Mouse (Mus musculus): ENCODE results near the gene Plekha6. TPM values are rescaled to one million over a fixed set of nuclear protein-coding genes. Genes with fewer than 3 reads are reported as not detected.

Plekha6 gene
- polyA plus RNA-seq, 1 experiment from 2014 or later: 28.5 TPM

DNA sequence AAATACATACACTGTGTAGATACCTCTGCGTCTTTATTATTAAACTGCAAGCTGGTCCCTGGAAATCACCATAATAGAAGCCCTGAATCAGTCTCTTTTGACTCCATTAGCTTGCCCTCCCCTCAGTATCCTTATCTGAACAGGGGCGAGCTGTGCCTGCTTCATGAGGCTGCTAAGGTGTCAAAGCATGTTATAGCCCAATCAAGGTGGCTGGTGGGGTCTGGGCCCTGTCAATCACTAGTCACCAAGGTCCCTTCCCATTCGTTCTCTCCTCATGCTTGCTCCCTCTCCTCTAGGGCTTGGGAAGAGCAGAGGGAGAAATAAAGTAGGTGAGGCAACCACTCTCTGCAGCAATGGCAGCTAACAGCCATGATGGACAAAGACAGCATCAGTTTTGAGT, 183.2 kb downstream of the Plekha6 start:
- Histone ChIP-seq H3K27ac (no peak overlapping the region), H3K9ac (replicated peaks) (no peak overlapping the region), H3K4me1 (replicated peaks) (peaks cover 12% of the 10 kb centered on the region), H3K4me2 (replicated peaks) (no peak overlapping the region), H3K27me3 (peaks cover 5% of the 10 kb centered on the region), H3K36me3 (no peaks in the 10 kb centered on the region), H3K4me3 (replicated peaks) (no peak overlapping the region), H3K9me3 (no peaks in the 10 kb centered on the region)
- 83% methylated on average over 3 of the region's 3 CpGs for WGBS
- ATAC-seq: no peak

DNA sequence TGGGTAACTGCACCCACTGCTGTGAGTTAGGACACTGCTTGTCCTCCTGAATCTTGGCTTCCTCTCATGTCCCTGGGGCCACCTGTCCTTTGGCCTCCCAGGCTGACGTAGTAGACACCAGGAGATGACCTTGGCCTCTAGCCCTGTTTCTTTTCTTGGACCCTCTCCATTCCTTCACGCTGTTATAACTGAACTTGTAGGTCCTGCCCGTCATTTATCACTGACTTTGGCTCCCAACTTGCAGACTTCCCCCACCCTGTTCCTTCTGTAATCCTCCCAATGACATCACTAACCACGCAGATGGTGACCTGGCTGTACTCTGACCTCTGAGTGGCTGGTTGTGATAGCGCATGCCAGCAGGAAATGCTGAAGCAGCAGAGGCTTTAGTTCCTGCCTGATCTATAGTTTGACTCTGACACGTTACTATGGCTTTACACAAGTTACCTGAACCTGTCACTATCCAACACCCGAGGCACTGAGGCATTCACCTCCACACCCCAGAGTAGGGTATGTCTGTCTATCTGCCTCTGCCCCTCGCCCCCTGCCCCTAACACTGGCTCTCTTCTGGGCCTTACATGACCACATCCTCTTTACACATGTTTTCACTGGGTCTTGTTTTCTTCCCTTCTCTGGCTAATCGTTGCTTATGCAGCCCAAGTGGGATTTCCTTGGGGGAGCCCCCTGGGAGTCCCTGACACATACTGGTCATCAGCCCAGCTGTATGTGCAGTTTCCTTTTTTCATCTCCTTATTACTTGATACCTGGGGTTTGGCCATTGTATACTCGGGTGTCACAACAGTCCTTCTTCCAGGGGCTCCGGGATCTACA, 183.9 kb downstream of the Plekha6 start:
- no peak overlapping the region for H3K4me2 ChIP-seq (replicated peaks)
- H3K9ac ChIP-seq (replicated peaks): no peak overlapping the region
- 81% methylated on average over 11 of the region's 11 CpGs for WGBS
- ATAC-seq: no peak
- peaks cover 14% of the 10 kb centered on the region for H3K4me1 ChIP-seq (replicated peaks)
- no peak overlapping the region for H3K27ac ChIP-seq
- no peak overlapping the region for H3K4me3 ChIP-seq (replicated peaks)
- no peaks in the 10 kb centered on the region for H3K9me3 ChIP-seq
- no peaks in the 10 kb centered on the region for H3K36me3 ChIP-seq
- peaks cover 10% of the 10 kb centered on the region for H3K27me3 ChIP-seq

DNA sequence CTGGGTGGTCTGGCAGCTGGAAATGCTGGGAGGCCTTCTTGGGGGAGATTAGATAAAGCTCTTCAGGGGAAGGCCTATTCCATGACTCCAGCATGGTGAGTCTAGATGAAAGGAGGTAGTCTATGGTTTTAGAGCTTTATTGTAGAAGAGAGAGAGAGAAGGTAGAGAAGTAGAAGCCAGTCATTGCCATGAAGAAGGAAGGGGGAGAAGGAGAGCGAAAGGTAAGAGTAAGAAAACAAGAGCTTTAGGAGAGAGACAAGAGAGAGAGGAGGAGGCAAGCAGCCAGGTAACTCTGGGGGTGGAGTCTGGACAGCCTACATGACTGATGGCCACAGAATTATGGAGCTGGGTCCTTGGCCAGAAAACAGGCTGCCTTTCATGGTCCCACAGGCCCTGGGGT, 186.2 kb downstream of the Plekha6 start, which contains the start of gene Ren1:
Gene Ren1, plus strand, starts transcription at position 301 of the 400 bp plus-strand sequence.
- no peak within 1 kb of the TSS for H3K27ac ChIP-seq

DNA sequence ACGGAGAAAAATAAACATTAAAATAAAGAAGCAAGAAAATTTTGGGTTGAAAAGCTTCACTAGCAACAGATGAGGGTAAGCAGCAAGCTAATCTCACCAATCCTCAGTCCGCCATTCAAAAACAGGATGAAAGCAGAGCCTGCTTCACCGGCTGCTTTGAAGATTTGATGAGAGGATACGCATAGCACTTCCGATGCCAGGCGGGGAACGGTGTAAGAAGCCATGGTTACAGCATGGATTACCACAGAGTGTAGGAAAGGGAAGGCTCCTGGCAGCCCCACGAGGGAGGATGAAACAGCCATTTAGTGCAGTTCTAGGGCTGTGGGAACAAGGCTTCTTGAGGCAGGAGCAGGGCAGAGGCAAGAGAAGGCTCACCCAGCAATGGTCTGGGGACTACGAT, 187.8 kb downstream of the Plekha6 start:
- Histone ChIP-seq H3K4me1 (replicated peaks) (peaks cover 18% of the 10 kb centered on the region), H3K9me3 (no peaks in the 10 kb centered on the region), H3K27ac (no peak overlapping the region), H3K27me3 (peaks cover 12% of the 10 kb centered on the region), H3K4me3 (replicated peaks) (no peak overlapping the region), H3K36me3 (no peaks in the 10 kb centered on the region), H3K4me2 (replicated peaks) (no peak overlapping the region), H3K9ac (replicated peaks) (0 out of 2 replicates have a peak overlapping the region, but pooled peaks have one; percentile 12)
- 36% methylated on average over 9 of the region's 9 CpGs for WGBS
- ATAC-seq: no peak

More for the DNA sequence above, 186.2 kb downstream of the Plekha6 start, which contains the start of gene Ren1:
- ATAC-seq: no peak
- WGBS: 88% methylated on average over 1 of the region's 1 CpGs
- no peak within 1 kb of the TSS for H3K9ac ChIP-seq (replicated peaks)
- no peak within 1 kb of the TSS for H3K4me3 ChIP-seq (replicated peaks)
- H3K27me3 ChIP-seq: peaks cover 10% of the 10 kb centered on the region
- H3K36me3 ChIP-seq: no peaks in the 10 kb centered on the region
- no peaks in the 10 kb centered on the region for H3K9me3 ChIP-seq
- no peak within 1 kb of the TSS for H3K4me2 ChIP-seq (replicated peaks)
- peaks cover 14% of the 10 kb centered on the region for H3K4me1 ChIP-seq (replicated peaks)

Other genes with a start within 250 kb of the Plekha6 start
- 42.3 and 46.1 TPM in 2 replicates for gene Mdm4, start 133.6 kb upstream of the Plekha6 start, polyA plus RNA-seq (2015; fragmentation: Nextera tagmentation; extraction: Ambion mirVana)
- gene Pik3c2b, start 118.5 kb upstream of the Plekha6 start, polyA plus RNA-seq (2015; fragmentation: Nextera tagmentation; extraction: Ambion mirVana): 14.6 and 17.0 TPM in 2 replicates
- gene Ppp1r15b, start 33.1 kb upstream of the Plekha6 start, polyA plus RNA-seq (2015; fragmentation: Nextera tagmentation; extraction: Ambion mirVana): 33.2 and 34.3 TPM in 2 replicates
- gene Golt1a, start 145.6 kb downstream of the Plekha6 start, polyA plus RNA-seq (2015; fragmentation: Nextera tagmentation; extraction: Ambion mirVana): not detected in 2 replicates
- gene Kiss1, start 157.7 kb downstream of the Plekha6 start, polyA plus RNA-seq (2015; fragmentation: Nextera tagmentation; extraction: Ambion mirVana): not detected in 2 replicates
- gene Ren1, start 186.3 kb downstream of the Plekha6 start, polyA plus RNA-seq (2015; fragmentation: Nextera tagmentation; extraction: Ambion mirVana): not detected in 2 replicates
- gene Etnk2, start 199.4 kb downstream of the Plekha6 start, polyA plus RNA-seq (2015; fragmentation: Nextera tagmentation; extraction: Ambion mirVana): 7.3 and 7.6 TPM in 2 replicates